Mouse (Mus musculus) lung, adult 2 months (tissue): ENCODE measurements around the gene Dynlt1a.
"Not testable (repeated sequence)": the region's sequence is repeated elsewhere in the genome, so short reads cannot be mapped to it uniquely, and the experiment has no call there.

Experiments used
- CTCF ChIP-seq: fragments of 200-500 bp; IDR thresholded peaks from 2 replicates; pipeline ENCODE4 v1.5.1; 2011; ENCODE audit warnings: mild to moderate bottlenecking, low read length, control low read depth; ENCODE audit not compliant: insufficient read depth
- POLR2A ChIP-seq: fragments of 200-500 bp; IDR thresholded peaks from 2 replicates; pipeline ENCODE4 v1.6.1; 2011; ENCODE audit warnings: low read depth, mild to moderate bottlenecking, control low read depth, low read length, borderline replicate concordance; ENCODE audit errors: extremely low read depth

- not testable (repeated sequence) for TF ChIP-seq CTCF, POLR2A
These were observed 34.2 kb downstream of the Dynlt1a start for GRCm38 (mm10) chr17:6283137-6283536.
